Mouse (Mus musculus) left cerebral cortex, postnatal 36 days (tissue): ENCODE data around the gene Arrdc5. TPM values are rescaled to one million over a fixed set of nuclear protein-coding genes. Genes with fewer than 3 reads are reported as not detected.
A peak's percentile ranks its signal among the peaks of the same experiment; 100 is the strongest.

Experiments used
- DNase-seq, 2 experiments: peaks; one replicate each; pipeline ENCODE4 v3.0.0; 2021 to 2022; ENCODE audit warnings: low spot score in 2 of 2, mixed read lengths in 1 of 2
- intact Hi-C: fragments of 180-260 bp; cut with DNase I; formaldehyde crosslinking; loops from one replicate; pipeline ENCODE4 v1.15.1; 2025
- total RNA-seq, 2 experiments: library from RNA; stranded (reverse); gene quantifications; 2 replicates each; pipeline ENCODE4 v1.2.3; 2021

Arrdc5 gene
- total RNA-seq, 2 experiments from 2014 or later, result not detected

- intact Hi-C loops, result no loop called here
- no peak for DNase-seq
Measured at GRCm38 (mm10) chr17:56305156-56305555, 5.1 kb upstream of the Arrdc5 start.

GRCm38 (mm10) chr17:56304718-56305117 is 4.6 kb upstream of the Arrdc5 start:
- no peak for DNase-seq
- intact Hi-C loops, result no loop called here

- peak; percentile 89 to 90 for DNase-seq
- intact Hi-C loops, result no loop called here
Measured at GRCm38 (mm10) chr17:56303847-56304586, 3.9 kb upstream of the Arrdc5 start.

- no peak for DNase-seq
Measured at GRCm38 (mm10) chr17:56303160-56303846, 3.2 kb upstream of the Arrdc5 start, which contains the start of gene Uhrf1. Uhrf1 (plus strand) TSS chr17:56303321.

GRCm38 (mm10) chr17:56302363-56302996 is 2.4 kb upstream of the Arrdc5 start:
- no peak for DNase-seq
- intact Hi-C loops, result no loop called here

More at GRCm38 (mm10) chr17:56303160-56303846, 3.2 kb upstream of the Arrdc5 start, which contains the start of gene Uhrf1:
- intact Hi-C loops, result no loop called here

- no peak for DNase-seq
- intact Hi-C loops, result no loop called here
Measured at GRCm38 (mm10) chr17:56298238-56298637, 1.8 kb downstream of the Arrdc5 start.

DNA sequence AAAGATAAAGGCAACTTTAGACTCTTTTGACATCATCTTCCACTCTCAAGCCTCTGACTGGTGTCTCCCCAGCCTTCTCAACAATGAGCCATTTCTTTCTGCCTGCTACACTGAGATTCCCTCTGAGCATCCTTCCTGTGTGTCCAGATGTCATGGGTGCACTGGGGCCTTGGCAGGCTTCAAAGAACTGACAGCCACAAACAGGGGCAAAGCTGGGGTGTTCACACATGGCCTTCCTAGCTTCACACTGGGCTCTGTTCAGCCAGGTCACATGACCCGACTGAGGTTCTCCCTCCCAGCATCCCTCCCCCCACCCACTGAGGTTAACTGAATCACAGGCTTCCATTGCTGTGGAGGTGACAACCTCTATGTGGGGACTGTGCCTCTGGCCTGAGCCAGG is 3.9 kb downstream of the Arrdc5 start:
- intact Hi-C loops, result no loop called here
- no peak for DNase-seq

- DNase-seq, result no peak
- intact Hi-C loops, result no loop called here
Measured at GRCm38 (mm10) chr17:56294241-56294640, 5.8 kb downstream of the Arrdc5 start.

GRCm38 (mm10) chr17:56293291-56293690 is 6.8 kb downstream of the Arrdc5 start:
- intact Hi-C loops, result no loop called here
- no peak for DNase-seq

- intact Hi-C loops, result no loop called here
- no peak for DNase-seq
Measured at GRCm38 (mm10) chr17:56292531-56293222, 7.4 kb downstream of the Arrdc5 start, which contains the start of gene Plin3. Plin3 (minus strand) TSS chr17:56292873.

DNA sequence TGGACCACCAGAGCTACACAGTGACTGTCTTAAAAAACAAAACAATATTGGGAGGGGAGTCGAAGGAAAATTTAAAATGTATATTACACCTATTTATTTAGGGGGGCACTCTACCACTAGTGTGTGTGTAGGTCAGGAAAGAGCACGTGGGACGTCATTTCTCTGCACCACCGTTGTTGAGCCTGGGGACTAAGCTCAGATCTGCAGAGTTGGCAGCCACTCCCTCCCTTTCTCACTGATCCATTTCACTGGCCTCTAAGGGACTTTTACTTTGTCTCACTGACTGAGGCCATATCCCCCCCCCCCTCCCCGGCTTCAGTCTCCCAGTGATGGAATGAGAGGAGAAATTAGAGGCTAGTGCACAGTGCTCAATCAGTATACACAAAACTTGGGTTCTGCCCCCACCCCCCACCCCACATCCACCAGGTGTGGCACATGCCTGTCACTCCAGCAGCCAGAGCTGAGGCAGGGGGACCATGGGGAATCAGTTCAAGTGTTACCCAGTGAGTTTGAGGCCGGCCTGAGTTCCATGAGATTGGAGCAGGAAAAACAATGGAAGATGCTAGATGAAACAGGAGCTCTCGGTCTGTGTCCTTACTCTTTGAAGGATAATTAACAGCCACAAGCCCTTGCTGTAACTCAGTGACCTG is 8.1 kb downstream of the Arrdc5 start:
- DNase-seq, result no peak
- intact Hi-C loops, result no loop called here

DNA sequence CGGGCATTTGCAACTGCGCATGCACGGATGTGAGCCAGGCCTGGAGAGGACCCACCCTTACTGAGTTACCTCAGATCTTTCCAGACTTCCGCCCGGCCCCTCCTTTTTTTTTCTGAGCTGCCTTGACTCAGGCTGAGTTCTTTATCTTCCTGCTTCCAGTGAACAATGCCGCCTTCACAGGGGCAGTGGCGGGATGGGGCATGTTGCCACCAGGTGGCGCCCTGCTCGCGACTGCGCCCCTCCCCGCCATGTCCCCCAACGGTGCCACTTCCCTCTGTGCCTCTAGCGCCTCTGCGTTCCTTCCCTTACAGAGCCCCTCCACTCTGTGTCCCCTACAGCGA is 8.9 kb downstream of the Arrdc5 start:
- peak; percentile 46 to 54 for DNase-seq
- intact Hi-C loops, result no loop called here

DNA sequence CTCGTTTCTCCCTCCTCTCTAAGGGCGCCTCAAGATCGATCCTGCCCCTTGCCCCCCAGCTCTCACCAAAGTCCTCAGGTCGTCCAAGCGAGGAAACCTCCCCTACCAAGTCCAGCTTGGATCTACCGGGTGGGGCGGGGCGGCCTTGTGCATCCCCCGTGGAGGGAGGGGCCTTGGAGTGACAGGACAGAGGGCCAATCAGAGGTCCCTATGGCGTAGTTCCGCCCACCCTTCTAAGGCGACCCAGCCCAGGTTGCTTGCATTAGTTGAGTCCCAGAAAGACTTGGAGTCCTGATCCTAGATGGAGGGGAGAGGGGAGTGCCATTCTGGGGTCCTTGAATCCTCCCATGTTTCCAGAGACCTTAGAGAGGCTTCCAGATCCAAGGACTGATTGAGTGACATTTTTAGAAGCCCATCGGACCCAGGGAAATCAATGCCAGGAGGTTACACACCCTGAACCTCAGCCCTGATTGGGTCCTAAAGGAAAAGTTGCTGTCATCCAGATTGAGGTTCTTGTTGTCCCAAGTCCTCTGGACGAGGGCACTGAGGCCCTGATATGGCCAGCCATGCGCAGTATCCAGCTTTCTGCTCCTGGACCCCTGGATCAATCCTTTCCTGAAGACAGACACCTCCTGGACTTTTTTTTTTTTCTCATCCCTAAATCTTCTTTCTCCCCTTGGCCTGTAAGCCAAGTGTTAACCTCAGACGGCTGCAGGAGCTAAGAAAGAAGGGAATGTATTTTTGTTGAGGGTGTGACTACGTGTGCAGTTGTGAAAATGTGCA is 9.5 kb downstream of the Arrdc5 start:
- DNase-seq, result peak in 1 of 2 experiments; percentile 69
- intact Hi-C loops, result no loop called here

DNA sequence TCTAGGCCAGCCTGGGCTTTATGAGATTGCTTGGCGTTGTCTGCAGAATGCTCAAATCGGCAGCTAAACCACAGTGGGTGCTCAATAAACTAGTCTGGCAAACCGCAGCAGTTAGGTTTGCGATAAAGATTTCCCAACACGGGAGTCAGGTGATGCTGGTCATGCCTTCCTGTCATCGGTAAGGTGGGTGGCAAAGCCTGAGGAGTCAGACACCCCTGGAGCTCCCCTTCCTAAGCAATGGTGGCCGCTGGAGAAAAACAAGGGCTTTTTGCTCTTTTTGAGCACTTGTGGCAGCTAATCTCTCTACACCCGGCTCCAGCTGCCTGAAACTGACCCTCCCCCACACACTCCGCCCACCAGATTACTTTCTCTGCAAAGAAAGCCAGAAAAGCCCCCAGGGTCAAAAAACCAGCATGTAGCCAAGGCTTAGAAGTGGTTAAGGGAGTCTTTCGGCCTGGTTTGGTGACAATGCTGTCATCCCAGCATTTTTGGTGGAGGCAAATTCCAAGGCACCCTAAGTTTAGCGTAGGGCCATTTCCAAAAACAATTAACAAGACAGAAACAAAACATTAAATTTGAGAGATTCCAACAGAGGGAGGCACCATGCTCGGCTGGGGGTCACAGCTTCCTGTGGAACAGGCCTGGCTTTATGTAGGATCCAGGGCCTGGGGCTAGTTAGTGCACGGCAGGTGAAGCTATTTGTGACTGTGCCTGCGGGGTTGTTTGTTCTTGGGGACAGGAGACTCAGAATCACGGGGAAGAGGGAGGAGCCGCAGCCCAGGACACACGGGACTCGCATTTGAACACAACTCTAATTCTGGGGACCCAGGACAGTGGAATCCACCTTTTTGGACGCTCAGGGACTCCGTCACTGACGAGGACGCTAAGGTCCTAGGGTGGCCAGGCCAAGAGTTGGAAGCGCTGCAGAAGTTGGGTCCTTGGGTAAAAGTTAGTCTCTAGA is 10.4 kb downstream of the Arrdc5 start:
- no peak for DNase-seq
- intact Hi-C loops, result loop anchor here (5.0 kb wide), 1 partner anchor 63 kb away; no protein-coding TSS in a partner anchor

GRCm38 (mm10) chr17:56288866-56289265 is 11.2 kb downstream of the Arrdc5 start:
- intact Hi-C loops, result loop anchor here (5.0 kb wide), 1 partner anchor 63 kb away; no protein-coding TSS in a partner anchor
- DNase-seq, result no peak

- intact Hi-C loops, result loop anchor here (5.0 kb wide), 1 partner anchor 64 kb away; no protein-coding TSS in a partner anchor
- DNase-seq, result no peak
Measured at GRCm38 (mm10) chr17:56287830-56288229, 12.3 kb downstream of the Arrdc5 start.

DNA sequence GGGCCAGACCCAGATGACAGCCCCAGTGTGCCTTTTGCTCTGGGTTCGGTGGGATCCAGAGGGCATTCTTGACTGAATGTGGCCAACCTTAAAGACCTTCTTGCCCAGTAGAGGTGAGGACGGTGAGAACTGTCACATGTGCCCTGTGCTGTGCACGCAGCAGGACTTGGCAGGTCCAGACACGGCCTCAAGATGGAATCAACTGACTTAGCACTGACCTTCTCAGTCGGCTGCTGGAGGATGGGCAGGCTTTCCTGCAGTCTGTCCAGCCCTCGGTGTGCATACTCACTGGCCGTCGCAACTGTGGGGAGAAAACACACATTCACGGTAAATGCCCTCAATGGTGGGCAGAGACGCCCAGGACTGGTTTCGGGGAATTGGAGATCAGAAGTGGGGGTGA is 14.1 kb downstream of the Arrdc5 start:
- DNase-seq, result no peak
- intact Hi-C loops, result loop anchor here (5.0 kb wide), 1 partner anchor 66 kb away; no protein-coding TSS in a partner anchor
